Mouse (Mus musculus) heart, postnatal 14 days (tissue): ENCODE data around the gene Faah. TPM values are rescaled to one million over a fixed set of nuclear protein-coding genes. Genes with fewer than 3 reads are reported as not detected.

Source experiments
- DNase-seq, 2 experiments: peaks; one replicate each; pipeline ENCODE4 v3.0.0; 2021 to 2022
- intact Hi-C: fragments of 180-260 bp; cut with DNase I; formaldehyde crosslinking; loops from one replicate; pipeline ENCODE4 v1.15.1; 2025
- total RNA-seq, 2 experiments: library from RNA; stranded (reverse); gene quantifications; 2 replicates each; pipeline ENCODE4 v1.2.3; 2021

Gene Faah
- total RNA-seq, 2 experiments from 2014 or later: 0.53 to 0.78 TPM

DNA sequence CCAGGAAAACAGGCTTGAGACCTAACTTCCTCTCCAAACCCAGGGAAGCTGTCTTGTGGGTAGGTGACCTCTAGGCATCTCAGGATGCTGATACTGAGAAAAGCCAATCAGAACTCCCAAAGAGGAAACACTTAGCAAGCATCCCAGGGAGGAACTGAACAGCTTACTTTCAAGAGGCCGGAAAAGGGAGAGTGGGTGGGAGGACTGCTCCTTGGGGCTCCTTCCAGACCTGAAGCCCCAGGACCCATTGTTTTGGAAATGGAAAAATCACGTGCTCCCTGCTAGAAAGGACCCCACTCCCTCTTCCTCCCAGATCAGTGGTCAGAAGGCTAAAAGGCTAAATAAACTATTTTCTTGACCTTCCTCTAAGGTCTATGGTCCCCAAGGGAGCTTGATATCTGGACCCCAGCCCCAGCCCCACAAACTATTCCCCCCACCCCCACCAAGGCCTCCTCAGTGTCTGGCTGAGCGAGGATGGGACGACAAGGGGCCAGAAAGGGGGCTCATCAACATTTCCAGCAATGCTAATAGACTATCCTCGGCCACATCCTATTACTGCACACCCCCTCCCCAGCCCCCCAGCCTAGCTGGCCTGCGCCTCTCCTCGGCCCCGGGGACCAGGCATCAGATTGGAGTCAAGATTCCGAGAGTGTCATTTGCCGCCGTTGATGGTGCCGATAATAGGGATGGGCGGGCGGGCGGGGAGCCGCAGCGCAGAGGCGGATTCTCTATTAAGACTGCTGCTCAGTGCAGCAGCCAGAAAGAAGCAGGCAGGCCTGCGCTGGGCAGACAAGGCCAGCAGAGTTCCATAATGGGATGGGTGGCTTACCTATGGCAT, 62.9 kb downstream of the Faah start:
- intact Hi-C loops: no loop called here
- no peak for DNase-seq

DNA sequence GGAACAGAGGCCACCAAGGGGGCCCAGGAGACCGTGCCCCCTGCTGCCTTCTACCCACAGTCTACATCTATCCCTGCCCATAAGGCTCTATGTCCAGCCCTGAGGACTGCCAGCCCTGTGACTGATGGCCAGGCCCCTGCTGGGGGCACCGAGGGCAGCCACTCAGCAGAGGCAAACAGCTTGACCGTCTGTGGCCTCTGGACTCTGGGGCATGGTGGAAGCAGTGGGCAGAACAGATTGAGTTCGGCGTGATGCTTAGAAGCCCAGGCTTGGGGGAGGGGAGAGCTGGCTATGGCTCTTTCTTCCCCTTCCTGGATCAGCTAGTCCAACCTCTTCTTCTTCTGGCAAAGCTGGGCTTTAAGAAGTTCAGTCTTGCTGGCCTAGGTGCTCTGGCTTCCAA, 64.2 kb downstream of the Faah start:
- intact Hi-C loops: no loop called here
- no peak for DNase-seq

DNA sequence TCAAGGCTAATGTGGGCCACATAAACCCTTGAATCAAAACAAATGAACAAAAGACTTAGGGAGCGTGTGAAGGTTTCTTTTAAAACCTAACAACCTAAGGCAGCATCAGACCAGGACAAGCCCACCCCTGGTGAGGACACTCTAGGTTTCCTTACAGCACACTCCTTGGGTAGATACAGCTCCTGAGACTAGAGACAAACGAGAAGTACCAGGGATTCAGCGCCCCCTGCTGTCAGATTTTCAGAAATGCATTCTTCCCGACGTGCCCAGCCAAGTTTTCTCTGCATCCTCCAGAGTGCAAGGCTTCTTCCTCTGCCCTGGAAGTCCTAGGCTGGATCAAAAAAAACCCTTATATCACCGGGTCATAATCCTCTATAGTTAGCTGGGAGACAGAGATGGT, 65.0 kb downstream of the Faah start:
- DNase-seq: peak; percentile 57 to 70
- intact Hi-C loops: loop anchor here (1.0 kb wide), 2 partner anchors 49 to 221 kb away; no protein-coding TSS in a partner anchor

DNA sequence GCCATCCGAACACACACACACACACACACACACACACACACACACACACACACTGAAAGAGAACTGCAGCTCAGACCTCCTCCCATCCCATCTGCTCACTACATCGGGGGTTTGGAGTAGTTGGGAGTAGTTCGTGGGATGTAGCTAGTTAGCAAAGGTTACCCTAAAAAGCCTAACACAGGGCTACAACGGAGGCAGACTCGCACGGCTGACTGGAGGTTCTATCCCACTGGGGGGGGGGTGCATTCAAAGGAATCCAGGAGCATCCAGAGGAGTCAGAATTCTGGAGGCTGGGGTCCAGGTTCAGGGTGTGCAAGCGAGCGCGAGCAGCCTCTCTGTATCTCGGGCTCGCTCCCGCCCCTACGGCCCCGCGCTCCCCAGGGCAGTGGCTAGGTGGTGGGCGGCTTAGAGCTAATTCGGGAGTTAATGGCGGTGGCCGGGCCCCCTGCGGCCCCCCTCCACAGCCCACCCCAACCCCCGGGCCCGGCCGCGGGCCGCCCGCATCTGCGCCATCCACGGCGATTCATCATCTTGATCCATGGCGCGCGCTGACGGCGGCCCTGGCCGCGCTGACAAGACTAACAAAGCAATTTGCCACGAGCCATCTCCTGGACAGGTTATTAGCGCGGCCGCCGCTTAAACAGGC, 73.9 kb downstream of the Faah start:
- intact Hi-C loops: no loop called here
- no peak for DNase-seq

DNA sequence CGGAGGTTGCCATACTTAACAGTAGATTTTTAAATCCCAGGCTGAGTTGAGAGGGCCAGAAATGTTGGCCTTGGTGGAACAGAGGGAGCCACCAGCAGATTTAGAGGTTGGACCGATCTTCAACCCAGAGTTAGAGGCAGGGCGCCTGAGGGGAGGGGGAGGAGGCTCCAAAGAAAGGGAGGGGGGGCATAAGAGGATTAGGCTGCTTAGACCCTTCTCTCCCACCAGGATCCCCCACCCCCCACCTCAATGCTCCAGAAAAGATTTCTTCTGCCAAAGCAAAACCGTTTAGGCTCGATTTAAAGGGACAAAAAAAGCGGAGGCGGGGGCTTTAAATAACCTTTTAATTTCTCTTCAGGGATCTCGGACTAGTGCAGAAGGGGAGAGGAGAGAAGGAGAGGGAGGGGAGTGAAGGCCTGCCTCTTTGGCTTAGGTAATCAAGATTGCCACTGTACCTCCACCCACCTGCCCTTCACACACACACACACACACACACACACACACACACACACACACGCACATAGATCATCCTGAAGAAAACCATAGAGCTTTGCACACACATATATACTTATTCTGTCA, 76.4 kb downstream of the Faah start:
- no peak for DNase-seq
- intact Hi-C loops: no loop called here

DNA sequence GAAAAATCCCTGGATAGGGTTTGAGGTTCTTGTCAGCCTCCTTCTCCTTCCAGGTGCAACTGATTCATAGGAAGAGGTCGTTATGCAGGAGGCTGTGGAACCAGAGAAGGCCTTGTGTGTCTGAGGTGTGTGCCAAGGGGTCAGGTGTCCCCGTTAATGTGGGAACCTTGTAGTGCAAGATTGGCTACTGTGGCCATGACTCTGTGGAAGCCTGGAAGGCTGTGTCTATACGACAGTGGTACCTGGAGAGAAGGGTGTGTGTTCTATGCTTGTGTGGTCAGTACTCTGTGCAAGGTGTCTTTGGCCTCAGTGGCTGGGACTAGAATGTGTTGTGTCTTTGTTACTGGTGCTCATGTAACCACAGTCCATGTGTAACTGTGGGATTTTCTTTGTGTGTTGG, 77.0 kb downstream of the Faah start:
- no peak for DNase-seq
- intact Hi-C loops: no loop called here

DNA sequence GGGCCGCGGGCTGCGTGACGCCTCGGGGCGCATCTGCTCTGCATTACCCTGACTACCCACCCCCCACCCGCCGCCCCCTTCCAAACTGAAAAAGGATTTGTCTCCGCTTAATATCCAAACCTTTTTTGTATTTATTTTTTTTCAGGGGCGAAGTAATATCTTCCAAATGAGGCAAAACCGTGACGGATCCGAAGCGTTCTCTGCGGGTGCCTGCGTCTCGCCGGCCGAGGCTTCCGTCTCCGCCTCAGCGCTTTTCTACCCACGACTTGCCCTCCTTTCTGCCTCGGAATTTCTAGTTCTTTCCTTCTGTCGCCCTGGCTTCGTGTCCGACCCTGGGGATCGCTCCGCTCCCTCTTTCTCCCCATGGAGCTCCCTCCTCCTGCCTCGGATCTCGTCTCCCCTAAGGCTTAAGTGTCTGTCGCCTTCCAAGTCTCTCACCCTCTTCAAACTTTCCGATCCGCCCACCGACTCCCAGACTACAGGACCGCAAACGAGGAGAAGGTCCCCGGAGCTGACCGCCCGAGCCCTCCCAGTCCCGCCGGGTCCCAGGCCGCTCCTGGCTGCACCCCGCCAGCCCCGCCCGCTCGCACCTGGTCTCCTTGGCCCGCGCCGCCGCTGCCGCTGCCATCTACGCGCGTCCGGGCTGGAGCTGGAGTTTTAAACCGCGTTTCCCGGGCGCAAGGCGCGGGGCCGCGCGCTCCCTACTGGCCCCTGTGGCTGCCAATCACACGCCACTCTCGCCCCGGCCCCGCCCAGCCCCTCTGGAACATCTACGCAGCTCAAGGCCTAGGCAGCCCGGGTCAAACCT, 78.2 kb downstream of the Faah start, which contains the start of gene Dmbx1:
Gene Dmbx1, minus strand, starts transcription at position 632 of the 808 bp plus-strand sequence.
- intact Hi-C loops: no loop called here
- DNase-seq: peak; percentile 13 to 22

DNA sequence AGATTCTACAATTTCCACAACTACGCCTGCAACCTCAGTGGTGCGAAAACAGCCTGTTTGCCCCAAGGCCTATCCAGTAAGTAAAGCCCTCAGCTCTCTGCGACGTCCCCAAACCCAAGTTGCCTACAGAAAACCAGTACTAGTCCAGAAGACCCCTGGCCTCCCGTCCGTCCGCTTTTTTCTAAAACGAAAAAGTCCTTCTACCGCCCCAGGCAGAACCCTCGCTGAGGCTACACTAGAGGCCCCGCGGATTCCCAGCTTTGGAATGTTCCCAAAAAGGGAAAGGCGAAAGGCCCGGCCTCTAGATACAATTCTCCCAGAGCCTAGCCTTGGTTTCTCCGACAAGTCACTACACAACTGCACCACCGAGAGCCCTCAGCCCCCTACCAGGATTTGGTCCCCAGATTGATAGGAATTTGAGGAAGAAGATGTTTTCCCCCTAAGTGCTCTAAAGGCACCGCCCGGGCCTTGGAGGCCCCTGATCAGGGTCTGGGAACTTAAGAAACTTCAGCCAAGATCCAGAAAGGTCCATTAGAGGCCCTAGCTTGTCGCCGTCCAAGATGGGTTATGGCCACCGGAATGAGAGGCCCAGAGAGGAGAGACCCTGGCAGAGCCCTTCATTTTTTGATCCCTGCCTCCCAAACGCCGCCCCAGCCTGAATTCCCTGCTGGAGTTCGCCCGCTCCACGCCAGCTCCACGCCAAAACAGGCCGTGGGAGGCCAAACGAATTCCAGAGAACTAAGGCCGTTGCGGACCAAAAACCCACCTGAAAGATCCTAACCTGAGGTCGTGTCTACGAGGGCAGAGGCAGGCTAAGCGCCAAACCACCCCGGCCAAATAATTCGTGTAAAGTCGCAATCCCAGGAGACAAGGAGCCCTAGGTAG, 79.2 kb downstream of the Faah start:
- intact Hi-C loops: no loop called here
- DNase-seq: peak; percentile 19 to 29

DNA sequence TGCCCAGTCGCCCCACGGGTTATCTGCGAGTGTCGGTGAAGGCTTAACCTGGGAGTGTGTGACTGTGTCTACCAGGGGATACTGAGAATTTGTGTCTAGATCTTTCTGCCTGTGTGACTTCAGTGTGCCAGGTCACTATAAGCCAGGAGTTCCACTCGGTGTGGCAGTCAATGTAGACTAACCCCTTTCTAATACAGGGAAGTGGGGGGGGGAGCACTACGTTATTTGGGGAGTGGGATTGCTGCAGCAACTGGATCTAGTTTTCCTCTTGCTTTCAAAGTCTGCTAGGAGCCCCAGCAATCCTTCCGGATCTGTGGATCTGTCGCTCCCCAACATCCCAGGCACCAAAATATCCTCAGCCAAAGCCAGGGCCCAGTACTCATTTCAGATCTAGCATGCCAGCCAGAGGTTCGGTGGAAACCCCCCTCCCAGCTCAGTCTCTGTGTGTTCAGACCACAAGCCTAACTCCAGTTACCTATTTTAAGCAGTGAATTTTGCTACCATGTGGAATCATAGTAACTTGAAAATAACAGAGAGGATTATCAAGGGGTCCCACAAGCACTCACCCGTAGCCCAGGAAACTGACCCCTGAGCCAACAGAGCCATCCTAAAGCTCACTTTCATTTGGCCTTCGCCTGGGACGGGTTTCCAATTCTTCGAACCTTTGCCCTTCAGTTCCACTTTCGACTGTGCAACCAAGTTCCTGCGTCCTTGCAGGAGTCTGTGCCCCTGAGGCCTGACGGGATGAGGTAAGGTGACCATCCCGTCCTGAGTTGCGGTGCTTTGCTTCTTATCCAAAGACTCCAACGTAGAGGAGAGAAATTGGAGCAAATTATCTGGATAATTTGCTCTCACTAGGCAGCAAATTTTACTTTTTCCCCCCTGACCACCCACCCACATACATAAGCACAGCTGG, 80.4 kb downstream of the Faah start:
- intact Hi-C loops: no loop called here
- DNase-seq: no peak

DNA sequence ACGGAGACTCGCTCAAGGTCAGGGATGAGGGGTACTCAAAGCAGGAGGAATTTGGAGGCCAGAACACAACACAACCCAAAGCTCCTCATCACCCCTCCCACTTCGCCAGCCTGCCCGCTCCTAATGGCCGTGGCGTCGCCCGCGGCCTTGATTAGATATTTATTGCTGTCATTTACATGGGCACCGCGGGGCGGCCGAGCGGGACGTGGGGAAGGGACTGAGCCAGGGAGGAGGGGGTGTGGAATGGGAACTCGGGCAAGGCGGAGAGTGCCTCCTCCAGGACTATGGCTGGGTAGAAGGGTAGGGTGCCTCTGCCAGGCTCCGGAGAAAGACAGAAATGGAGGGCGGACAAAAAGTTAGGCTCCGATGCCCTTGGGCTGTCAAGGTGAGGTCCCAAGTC, 81.1 kb downstream of the Faah start:
- intact Hi-C loops: no loop called here
- DNase-seq: no peak

DNA sequence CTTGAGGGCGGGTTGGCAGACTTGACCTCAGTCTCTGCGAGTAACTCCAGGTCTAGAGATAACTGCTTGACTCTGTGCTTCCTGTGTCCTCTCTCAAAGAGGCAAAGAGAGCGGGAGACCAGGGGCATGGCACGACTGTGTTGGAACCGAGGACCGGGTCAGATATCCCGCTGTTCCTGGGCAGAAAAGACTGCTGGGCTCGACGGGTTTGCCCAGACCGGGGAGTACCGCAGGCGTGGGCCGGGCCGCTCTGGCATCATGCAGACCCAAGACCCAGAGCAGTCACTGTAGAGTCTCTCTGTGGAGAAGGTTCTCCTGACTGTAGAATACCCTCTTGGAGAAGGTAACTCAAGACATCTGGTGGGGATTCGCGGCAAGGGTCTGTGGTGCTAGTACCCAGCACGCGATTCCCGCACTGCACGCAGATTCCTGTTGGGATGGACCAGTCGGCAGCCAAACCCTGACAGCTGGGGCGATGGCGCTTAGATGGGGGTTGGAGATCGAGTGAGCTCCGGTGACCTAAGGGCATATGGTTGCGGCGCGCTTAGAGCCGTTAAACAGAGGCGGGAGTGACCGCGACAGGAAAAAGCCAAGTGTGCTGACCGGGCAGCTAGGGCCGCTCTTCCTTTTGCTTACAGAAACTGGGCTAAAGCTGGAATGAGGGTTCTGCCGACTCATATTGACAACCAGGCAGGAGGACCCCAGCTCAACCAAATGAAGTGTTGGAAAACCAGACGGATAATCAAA, 81.7 kb downstream of the Faah start:
- intact Hi-C loops: no loop called here
- DNase-seq: no peak

DNA sequence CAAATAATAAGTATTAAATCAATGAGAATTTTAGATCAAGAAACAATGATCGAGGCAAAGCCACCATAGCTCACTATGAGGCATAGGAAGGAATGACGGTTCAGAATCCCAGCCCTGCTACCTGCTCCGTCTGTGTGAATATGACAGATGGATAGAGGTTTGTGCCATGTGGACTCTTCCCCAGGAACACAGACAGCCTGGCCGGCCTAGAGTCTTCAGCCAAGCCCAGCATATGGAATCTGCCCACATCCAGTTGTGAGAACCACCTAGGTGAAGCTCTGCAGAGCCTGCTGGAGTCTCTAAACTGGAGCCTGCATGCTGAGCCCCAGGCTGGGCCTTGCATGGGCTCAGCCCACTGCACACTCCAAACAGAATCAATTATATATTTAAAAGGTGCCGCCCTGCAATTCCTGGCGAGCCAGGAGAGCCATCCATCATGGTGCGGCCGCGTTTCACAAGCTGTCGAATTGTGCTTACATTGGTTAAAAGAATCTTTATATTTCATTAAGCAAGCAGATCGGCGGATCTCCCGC, 86.1 kb downstream of the Faah start:
- no peak for DNase-seq
- intact Hi-C loops: no loop called here

DNA sequence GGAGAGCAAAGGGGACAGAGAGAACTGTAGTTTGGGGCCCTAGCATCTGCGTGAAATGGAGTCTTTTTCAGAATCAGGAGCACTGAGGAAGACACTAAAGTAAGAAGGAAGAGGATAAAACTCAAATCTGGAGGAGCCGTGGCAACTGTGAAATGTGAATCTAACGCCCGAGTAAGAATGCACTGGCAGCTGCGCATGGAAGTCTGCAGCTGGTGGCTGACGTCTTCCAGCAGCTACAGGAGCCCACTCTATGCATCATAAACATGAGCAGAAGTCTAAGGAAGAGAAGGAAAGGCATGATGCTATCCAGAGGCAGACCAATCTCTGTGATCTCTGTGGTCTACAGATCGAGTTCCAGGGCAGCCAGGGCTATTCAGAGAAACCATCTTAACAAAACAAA, 90.1 kb downstream of the Faah start:
- no peak for DNase-seq

DNA sequence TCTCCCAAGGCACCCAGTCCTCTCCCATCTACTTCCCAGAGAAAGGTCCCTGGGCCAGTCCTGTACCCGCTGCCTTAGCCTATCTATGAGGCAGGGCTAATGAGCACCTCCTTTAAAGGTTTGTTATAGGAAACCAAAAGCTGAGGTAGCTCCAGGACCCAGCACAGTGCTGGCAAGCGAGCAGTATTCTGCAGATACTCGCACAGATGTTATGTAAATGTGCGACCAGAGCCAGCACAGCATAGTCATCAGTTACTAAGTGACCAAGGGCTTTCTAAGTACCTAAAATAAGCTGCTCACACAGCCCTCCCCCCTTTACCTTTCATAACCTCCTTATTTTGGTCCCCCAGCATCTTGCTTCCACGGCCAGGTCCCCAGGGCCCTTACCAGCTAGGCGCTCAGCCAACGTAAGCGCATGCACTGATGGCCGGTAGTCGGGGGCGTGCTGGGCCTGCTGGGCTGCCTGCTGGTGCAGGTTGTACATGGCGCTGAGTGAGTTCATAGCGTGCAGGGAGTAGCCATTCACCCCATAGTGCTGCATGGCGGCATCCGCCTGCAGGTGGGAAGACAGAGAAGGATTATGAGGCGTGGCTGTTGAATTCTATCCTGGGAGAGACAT, 94.4 kb downstream of the Faah start:
- intact Hi-C loops: no loop called here
- DNase-seq: no peak

More for the DNA sequence above, 90.1 kb downstream of the Faah start:
- intact Hi-C loops: no loop called here

DNA sequence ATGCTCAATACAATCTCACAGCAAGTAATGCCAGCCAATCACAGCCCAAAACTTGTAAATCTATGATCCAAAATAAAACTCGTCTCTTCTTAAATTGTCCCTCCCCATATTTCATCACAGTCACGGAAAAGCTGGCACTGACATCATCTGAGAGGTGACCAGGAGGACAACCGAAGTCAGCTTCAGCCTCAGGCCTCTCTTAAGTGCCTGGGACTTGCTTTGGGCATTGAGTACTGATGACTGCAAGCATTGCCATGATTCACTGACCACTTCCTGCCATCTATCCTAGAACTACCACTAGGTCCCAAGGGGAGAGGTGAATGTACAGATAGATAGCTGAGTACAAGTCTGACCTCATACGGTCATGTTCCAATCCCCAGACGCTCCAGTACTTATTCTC, 95.0 kb downstream of the Faah start:
- intact Hi-C loops: no loop called here
- no peak for DNase-seq

DNA sequence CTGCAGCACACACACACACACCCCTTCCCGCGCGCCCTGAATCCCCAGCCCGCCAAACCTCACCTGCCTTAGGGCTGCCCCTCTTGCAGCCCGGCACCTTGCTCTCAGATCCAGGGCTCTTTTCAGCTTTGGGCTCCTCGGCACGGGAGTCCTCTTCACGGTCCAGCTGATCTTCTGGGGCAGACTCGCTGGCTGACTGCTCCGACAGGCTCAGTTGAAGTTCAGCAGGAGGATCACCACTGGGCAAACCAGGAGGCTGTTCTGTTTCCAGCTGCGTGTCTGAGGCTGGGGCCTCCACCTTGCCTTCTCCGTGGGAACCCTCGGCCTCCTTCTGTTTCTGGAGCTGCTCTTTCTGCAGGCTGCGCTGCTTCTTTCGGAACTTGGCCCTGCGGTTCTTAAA, 97.8 kb downstream of the Faah start:
- intact Hi-C loops: no loop called here
- no peak for DNase-seq
